Mouse (Mus musculus): ENCODE results near the gene Slc44a5.

GRCm38 (mm10) chr3:154118992-154119603 is 145.9 kb downstream of the Slc44a5 start:
- no peak for TF ChIP-seq CTCF (IDR thresholded peaks at IDR 0.05; ENCODE audit: low read depth, low read length)
- no peak for TF ChIP-seq POLR2A (IDR thresholded peaks at IDR 0.05; ENCODE audit: extremely low read depth, insufficient read depth, low read length)
